Mouse (Mus musculus) intestine, embryonic 15.5 days (tissue): ENCODE results near the gene Plcl2. TPM values are rescaled to one million over a fixed set of nuclear protein-coding genes. Genes with fewer than 3 reads are reported as not detected.
"Not testable (repeated sequence)": the region's sequence is repeated elsewhere in the genome, so short reads cannot be mapped to it uniquely, and the experiment has no call there.

Experiments
- ATAC-seq: fragments of 200-750 bp; cut with Nextera tagmentation; 2 replicates; pipeline ENCODE4 v1.8.0; 2017; ENCODE audit warnings: moderate TSS enrichment, moderate library complexity
- H3K27ac ChIP-seq: fragments of 300-500 bp; sonication (generic); 2 replicates; pipeline ENCODE4 v1.5.1; 2015; ENCODE audit warnings: mild to moderate bottlenecking, inconsistent platforms
- H3K27me3 ChIP-seq: fragments of 300-500 bp; sonication (generic); replicated peaks from 2 replicates; pipeline ENCODE4 v1.6.1; 2015; ENCODE audit warnings: inconsistent platforms
- H3K36me3 ChIP-seq: fragments of 300-500 bp; sonication (generic); 2 replicates; pipeline ENCODE4 v1.6.1; 2015; ENCODE audit warnings: inconsistent platforms
- H3K4me1 ChIP-seq: fragments of 300-500 bp; sonication (generic); replicated peaks from 2 replicates; pipeline ENCODE4 v1.6.1; 2015; ENCODE audit warnings: inconsistent platforms
- H3K4me2 ChIP-seq: fragments of 300-500 bp; sonication (generic); replicated peaks from 2 replicates; pipeline ENCODE4 v1.6.1; 2015; ENCODE audit warnings: mild to moderate bottlenecking, inconsistent platforms
- H3K4me3 ChIP-seq: fragments of 300-500 bp; sonication (generic); replicated peaks from 2 replicates; pipeline ENCODE4 v1.5.1; 2015; ENCODE audit warnings: inconsistent platforms
- H3K9ac ChIP-seq: fragments of 300-500 bp; sonication (generic); 2 replicates; pipeline ENCODE4 v1.6.1; 2015; ENCODE audit warnings: inconsistent platforms
- H3K9me3 ChIP-seq: fragments of 300-500 bp; sonication (generic); 2 replicates; pipeline ENCODE4 v1.6.1; 2016; ENCODE audit warnings: inconsistent platforms
- WGBS: fragments of 180-500 bp; shearing (Covaris S2); methylation state at CpG from one replicate; pipeline ENCODE4 v1.1.7; 2015; 5-methylcytosine and 5-hydroxymethylcytosine counted together
- polyA plus RNA-seq: library from polyadenylated mRNA; unstranded; fragments of >200 nt; fragmentation: Nextera tagmentation; extraction: Ambion mirVana; gene quantifications from 2 replicates; pipeline ENCODE4 v1.2.1, GENCODE M21; 2015

Gene Plcl2
- polyA plus RNA-seq, 1 experiment from 2014 or later: 4.7 TPM

- Histone ChIP-seq H3K9me3 (no peaks in the 10 kb centered on the region), H3K4me3 (no peak overlapping the region), H3K36me3 (no peaks in the 10 kb centered on the region), H3K4me2 (no peak overlapping the region), H3K27me3 (no peaks in the 10 kb centered on the region), H3K27ac (no peak overlapping the region), H3K9ac (no peak overlapping the region), H3K4me1 (peaks cover 11% of the 10 kb centered on the region; the same call in 1 of the 2 replicates)
- WGBS: 72% methylated on average over 12 of the region's 12 CpGs
- ATAC-seq: no peak
Measured at GRCm38 (mm10) chr17:50557566-50558238, 48.5 kb downstream of the Plcl2 start.

GRCm38 (mm10) chr17:50558239-50558625, 49.0 kb downstream of the Plcl2 start:
- 80% methylated on average over 4 of the region's 4 CpGs for WGBS
- Histone ChIP-seq H3K27ac (no peak overlapping the region), H3K4me3 (no peak overlapping the region), H3K9me3 (no peaks in the 10 kb centered on the region), H3K9ac (no peak overlapping the region), H3K36me3 (no peaks in the 10 kb centered on the region), H3K4me1 (peaks cover 11% of the 10 kb centered on the region; the same call in 1 of the 2 replicates), H3K4me2 (no peak overlapping the region), H3K27me3 (no peaks in the 10 kb centered on the region)
- ATAC-seq: no peak

GRCm38 (mm10) chr17:50565376-50566123, 56.3 kb downstream of the Plcl2 start:
- Histone ChIP-seq H3K4me2 (no peak overlapping the region), H3K27me3 (no peaks in the 10 kb centered on the region), H3K27ac (no peak overlapping the region), H3K4me1 (0 out of 2 replicates have a peak, but pooled peaks cover 3% of the 10 kb centered on the region), H3K4me3 (no peak overlapping the region), H3K9me3 (no peaks in the 10 kb centered on the region), H3K9ac (no peak overlapping the region), H3K36me3 (no peaks in the 10 kb centered on the region)
- no peak for ATAC-seq
- 48% methylated on average over 8 of the region's 8 CpGs for WGBS

- no peaks in the 10 kb centered on the region for H3K4me1 ChIP-seq
- no peaks in the 10 kb centered on the region for H3K27me3 ChIP-seq
- ATAC-seq: no peak
- H3K4me2 ChIP-seq: no peak overlapping the region
- H3K9ac ChIP-seq: no peak overlapping the region
- H3K27ac ChIP-seq: no peak overlapping the region
- no peaks in the 10 kb centered on the region for H3K9me3 ChIP-seq
- 93% methylated on average over 2 of the region's 2 CpGs for WGBS
- no peaks in the 10 kb centered on the region for H3K36me3 ChIP-seq
- H3K4me3 ChIP-seq: no peak overlapping the region
Measured at GRCm38 (mm10) chr17:50568846-50569245, 59.6 kb downstream of the Plcl2 start.

- H3K4me3 ChIP-seq, H3K9ac ChIP-seq, H3K9me3 ChIP-seq, H3K27me3 ChIP-seq, ATAC-seq, H3K4me2 ChIP-seq, H3K4me1 ChIP-seq, H3K36me3 ChIP-seq, H3K27ac ChIP-seq: not testable (repeated sequence)
- WGBS: 96% methylated on average over 5 of the region's 5 CpGs
Measured at GRCm38 (mm10) chr17:50570228-50570627, 61.0 kb downstream of the Plcl2 start.

- Histone ChIP-seq H3K4me1 (no peaks in the 10 kb centered on the region), H3K9ac (no peak overlapping the region), H3K27me3 (no peaks in the 10 kb centered on the region), H3K36me3 (no peaks in the 10 kb centered on the region), H3K4me2 (no peak overlapping the region), H3K4me3 (no peak overlapping the region), H3K27ac (no peak overlapping the region), H3K9me3 (no peaks in the 10 kb centered on the region)
- ATAC-seq: no peak
- 73% methylated on average over 5 of the region's 5 CpGs for WGBS
Measured at GRCm38 (mm10) chr17:50570681-50571398, 61.6 kb downstream of the Plcl2 start.

- H3K36me3 ChIP-seq: no peaks in the 10 kb centered on the region
- H3K27me3 ChIP-seq: no peaks in the 10 kb centered on the region
- no peak overlapping the region for H3K27ac ChIP-seq
- H3K4me2 ChIP-seq: no peak overlapping the region
- H3K4me1 ChIP-seq: no peaks in the 10 kb centered on the region
- 87% methylated on average over 12 of the region's 12 CpGs for WGBS
- H3K4me3 ChIP-seq: no peak overlapping the region
- ATAC-seq: no peak
- H3K9ac ChIP-seq: no peak overlapping the region
- no peaks in the 10 kb centered on the region for H3K9me3 ChIP-seq
Measured at GRCm38 (mm10) chr17:50574161-50574560, 65.0 kb downstream of the Plcl2 start.

- Histone ChIP-seq H3K36me3 (no peaks in the 10 kb centered on the region), H3K27ac (no peak overlapping the region), H3K9me3 (no peaks in the 10 kb centered on the region), H3K4me1 (no peaks in the 10 kb centered on the region), H3K9ac (no peak overlapping the region), H3K4me2 (no peak overlapping the region), H3K4me3 (no peak overlapping the region), H3K27me3 (no peaks in the 10 kb centered on the region)
- 70% methylated on average over 3 of the region's 3 CpGs for WGBS
- ATAC-seq: no peak
Measured at GRCm38 (mm10) chr17:50580416-50580815, 71.2 kb downstream of the Plcl2 start.

GRCm38 (mm10) chr17:50586834-50587233, 77.6 kb downstream of the Plcl2 start:
- Histone ChIP-seq H3K4me1 (no peaks in the 10 kb centered on the region), H3K4me3 (no peak overlapping the region), H3K9ac (no peak overlapping the region), H3K27me3 (no peaks in the 10 kb centered on the region), H3K36me3 (no peaks in the 10 kb centered on the region), H3K27ac (no peak overlapping the region), H3K4me2 (no peak overlapping the region), H3K9me3 (no peaks in the 10 kb centered on the region)
- ATAC-seq: no peak
- 94% methylated on average over 5 of the region's 5 CpGs for WGBS

GRCm38 (mm10) chr17:50587941-50588340, 78.7 kb downstream of the Plcl2 start:
- Histone ChIP-seq H3K4me3 (no peak overlapping the region), H3K9ac (no peak overlapping the region)
- no peak for ATAC-seq

GRCm38 (mm10) chr17:50600178-50600577, 91.0 kb downstream of the Plcl2 start:
- Histone ChIP-seq H3K9ac (no peak overlapping the region), H3K27ac (no peak overlapping the region), H3K4me1 (0 out of 2 replicates have a peak, but pooled peaks cover 6% of the 10 kb centered on the region), H3K9me3 (no peaks in the 10 kb centered on the region), H3K27me3 (no peaks in the 10 kb centered on the region), H3K36me3 (no peaks in the 10 kb centered on the region), H3K4me3 (no peak overlapping the region), H3K4me2 (no peak overlapping the region)
- 0 out of 2 replicates have a peak, but pooled peaks have one; percentile 43 for ATAC-seq
- 66% methylated on average over 6 of the region's 6 CpGs for WGBS

More at GRCm38 (mm10) chr17:50587941-50588340, 78.7 kb downstream of the Plcl2 start:
- Histone ChIP-seq H3K36me3 (no peaks in the 10 kb centered on the region), H3K9me3 (no peaks in the 10 kb centered on the region), H3K27ac (no peak overlapping the region), H3K4me2 (no peak overlapping the region), H3K4me1 (no peaks in the 10 kb centered on the region), H3K27me3 (no peaks in the 10 kb centered on the region)
- WGBS: 74% methylated on average over 3 of the region's 3 CpGs

GRCm38 (mm10) chr17:50600696-50601095, 91.5 kb downstream of the Plcl2 start:
- 0 out of 2 replicates have a peak, but pooled peaks have one; percentile 8 for ATAC-seq
- no peaks in the 10 kb centered on the region for H3K36me3 ChIP-seq
- no peak overlapping the region for H3K4me2 ChIP-seq
- no peak overlapping the region for H3K4me3 ChIP-seq
- no peak overlapping the region for H3K9ac ChIP-seq
- 76% methylated on average over 1 of the region's 1 CpGs for WGBS
- no peaks in the 10 kb centered on the region for H3K9me3 ChIP-seq
- H3K27me3 ChIP-seq: no peaks in the 10 kb centered on the region
- H3K27ac ChIP-seq: no peak overlapping the region
- 0 out of 2 replicates have a peak, but pooled peaks cover 6% of the 10 kb centered on the region for H3K4me1 ChIP-seq
